Mouse (Mus musculus): ENCODE measurements around the gene Cypt15. TPM values are rescaled to one million over a fixed set of nuclear protein-coding genes. Genes with fewer than 3 reads are reported as not detected.
"Not testable (repeated sequence)": the region's sequence is repeated elsewhere in the genome, so short reads cannot be mapped to it uniquely, and the experiment has no call there.

The Cypt15 gene
- not detected for total RNA-seq (2021)

- intact Hi-C loops (cut with DNase I); DNase-seq: not testable (repeated sequence)
Measured at GRCm38 (mm10) chrX:39345967-39346366, at the start of gene Cypt15. TSS of gene Cypt15 (plus strand) at chrX:39346267.

- intact Hi-C loops (cut with DNase I), result loop anchor here (10.0 kb wide), 1 partner anchor 464 kb away; no protein-coding TSS in a partner anchor
- no peak for DNase-seq
Measured at GRCm38 (mm10) chrX:39370932-39371331, 24.9 kb downstream of the Cypt15 start.

- intact Hi-C loops (cut with DNase I), result loop anchor here (10.0 kb wide), 1 partner anchor 456 kb away; no protein-coding TSS in a partner anchor
- no peak for DNase-seq
Measured at GRCm38 (mm10) chrX:39378830-39379229, 32.8 kb downstream of the Cypt15 start.

- no peak for DNase-seq
- intact Hi-C loops (cut with DNase I), result no loop called here
Measured at GRCm38 (mm10) chrX:39383806-39384205, 37.7 kb downstream of the Cypt15 start.
